Mouse (Mus musculus) liver, postnatal 0 days (tissue): Measurements from ENCODE around the gene Ttc28. TPM values are rescaled to one million over a fixed set of nuclear protein-coding genes. Genes with fewer than 3 reads are reported as not detected.

ENCODE experiments used
- ATAC-seq: fragments of 200-750 bp; cut with Nextera tagmentation; 2 replicates; pipeline ENCODE4 v1.8.0; 2017; ENCODE audit warnings: mild to moderate bottlenecking, moderate library complexity
- DNase-seq: peaks from one replicate; pipeline ENCODE4 v3.0.0-alpha.2; 2016
- H3K27ac ChIP-seq: fragments of 300-500 bp; sonication (generic); 2 replicates; pipeline ENCODE4 v1.5.1; 2014; ENCODE audit warnings: antibody characterized with exemption, moderate library complexity, mild to moderate bottlenecking, low read depth
- H3K27me3 ChIP-seq: fragments of 300-500 bp; sonication (generic); 2 replicates; pipeline ENCODE4 v1.6.1; 2014; ENCODE audit warnings: low read length, control low read depth, mixed read lengths; ENCODE audit not compliant: insufficient read depth
- H3K36me3 ChIP-seq: fragments of 300-500 bp; sonication (generic); replicated peaks from 2 replicates; pipeline ENCODE4 v1.6.1; 2014; ENCODE audit warnings: mild to moderate bottlenecking, control low read depth, low read length, moderate library complexity, mixed read lengths; ENCODE audit not compliant: insufficient read depth
- H3K4me1 ChIP-seq: fragments of 300-500 bp; sonication (generic); 2 replicates; pipeline ENCODE4 v1.6.1; 2014; ENCODE audit warnings: antibody characterized with exemption, mild to moderate bottlenecking, control low read depth; ENCODE audit not compliant: insufficient read depth
- H3K4me2 ChIP-seq: fragments of 300-500 bp; sonication (generic); 2 replicates; pipeline ENCODE4 v1.6.1; 2014; ENCODE audit warnings: low read depth, mild to moderate bottlenecking, low read length, moderate library complexity, mixed read lengths
- H3K4me3 ChIP-seq: fragments of 300-500 bp; sonication (generic); 2 replicates; pipeline ENCODE4 v1.5.1; 2014; ENCODE audit warnings: low read depth, low read length
- H3K9ac ChIP-seq: fragments of 300-500 bp; sonication (generic); replicated peaks from 2 replicates; pipeline ENCODE4 v1.6.1; 2014; ENCODE audit warnings: mild to moderate bottlenecking, moderate library complexity
- H3K9me3 ChIP-seq: fragments of 300-500 bp; sonication (generic); 2 replicates; pipeline ENCODE4 v1.6.1; 2016; ENCODE audit warnings: mild to moderate bottlenecking, control low read depth, low read length, mixed read lengths
- CTCF ChIP-seq: sonication (generic); IDR thresholded peaks from 2 replicates; pipeline ENCODE4 v1.5.1; 2016; ENCODE audit warnings: antibody characterized with exemption, low read depth
- EP300 ChIP-seq: IDR thresholded peaks from 2 replicates; pipeline ENCODE4 v1.6.1; 2016; ENCODE audit warnings: antibody characterized with exemption, low read depth, mild to moderate bottlenecking
- WGBS: fragments of 180-500 bp; shearing (Covaris S2); extraction: QIAGEN DNeasy Blood & Tissue Kit; methylation state at CpG from one replicate; pipeline ENCODE4 v1.1.7; 2014; ENCODE audit not compliant: insufficient replicate concordance; 5-methylcytosine and 5-hydroxymethylcytosine counted together
- polyA plus RNA-seq: library from polyadenylated mRNA; unstranded; fragments of >200 nt; fragmentation: Nextera tagmentation; extraction: Ambion mirVana; gene quantifications from 2 replicates; pipeline ENCODE4 v1.2.1, GENCODE M21; 2015

Gene Ttc28
- polyA plus RNA-seq, 1 experiment from 2014 or later: 0.73 TPM

DNA sequence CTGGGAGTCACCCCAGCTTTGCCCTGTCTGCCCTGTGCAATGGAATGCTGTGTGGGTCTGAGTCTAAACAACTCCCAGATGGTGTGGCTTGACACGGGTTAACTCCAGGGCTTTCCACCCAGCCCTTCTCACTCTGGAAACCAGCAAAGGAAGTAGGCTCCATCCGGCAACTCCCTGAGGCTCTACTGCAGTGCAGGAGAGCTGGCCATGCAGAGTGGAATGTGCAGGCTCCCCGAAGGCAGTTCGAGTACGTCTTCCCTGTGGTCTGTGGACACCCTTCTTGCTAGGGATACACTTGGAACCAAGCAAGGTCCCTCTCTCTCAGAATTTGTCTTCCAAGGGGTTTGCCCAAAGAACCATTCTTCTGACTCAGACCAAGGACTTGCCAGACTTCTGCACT is 348.2 kb downstream of the Ttc28 start:
- WGBS: 64% methylated on average over 5 of the region's 5 CpGs
- ATAC-seq: peak; percentile 48; the same call in 1 of the 2 replicates
- no peak for DNase-seq
- TF ChIP-seq CTCF: no peak
- no peak for TF ChIP-seq EP300
- H3K36me3 ChIP-seq: no peaks in the 10 kb centered on the region
- H3K4me3 ChIP-seq: no peak overlapping the region
- no peaks in the 10 kb centered on the region for H3K9me3 ChIP-seq
- H3K9ac ChIP-seq: no peak overlapping the region
- no peak overlapping the region for H3K4me2 ChIP-seq
- H3K4me1 ChIP-seq: no peaks in the 10 kb centered on the region
- H3K27ac ChIP-seq: peak overlapping the region; percentile 57
- H3K27me3 ChIP-seq: no peaks in the 10 kb centered on the region

DNA sequence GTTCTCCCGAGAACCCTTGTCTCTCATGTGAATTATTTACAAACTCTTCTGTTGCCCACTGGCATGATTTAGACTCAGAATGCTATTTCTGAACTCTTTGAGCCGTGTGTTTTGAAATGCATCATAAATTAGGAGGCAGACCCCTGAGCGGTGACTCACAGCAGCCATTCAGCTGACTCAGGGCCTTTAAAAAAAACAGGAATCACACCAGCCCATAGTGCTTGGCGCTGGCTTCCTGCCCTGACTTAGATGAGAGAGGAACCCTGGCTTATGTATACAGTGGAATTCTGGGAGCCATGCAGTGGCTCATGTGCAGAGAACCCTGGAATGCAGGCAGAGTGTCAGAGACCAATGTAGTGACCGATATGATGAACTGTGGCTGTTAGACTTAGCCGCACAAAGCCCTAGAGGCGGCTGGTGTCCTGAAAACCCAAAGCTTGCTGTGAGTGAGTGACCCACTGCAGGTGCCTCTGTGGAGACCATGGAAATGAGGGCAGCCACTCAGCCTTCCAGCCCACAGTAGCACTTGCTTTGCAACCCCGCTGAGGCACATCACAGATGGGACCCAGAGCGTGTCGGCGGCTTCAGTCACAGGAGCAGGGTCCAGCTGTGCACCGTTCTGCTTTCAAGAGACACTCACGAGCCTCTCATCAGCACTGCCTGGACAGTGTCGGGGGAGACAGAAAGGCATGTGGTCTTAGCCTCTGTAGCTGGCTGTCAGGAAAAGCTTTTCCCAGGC is 348.9 kb downstream of the Ttc28 start:
- WGBS: 54% methylated on average over 14 of the region's 14 CpGs
- no peak for DNase-seq
- peak overlapping the region; percentile 59 for H3K27ac ChIP-seq

DNA sequence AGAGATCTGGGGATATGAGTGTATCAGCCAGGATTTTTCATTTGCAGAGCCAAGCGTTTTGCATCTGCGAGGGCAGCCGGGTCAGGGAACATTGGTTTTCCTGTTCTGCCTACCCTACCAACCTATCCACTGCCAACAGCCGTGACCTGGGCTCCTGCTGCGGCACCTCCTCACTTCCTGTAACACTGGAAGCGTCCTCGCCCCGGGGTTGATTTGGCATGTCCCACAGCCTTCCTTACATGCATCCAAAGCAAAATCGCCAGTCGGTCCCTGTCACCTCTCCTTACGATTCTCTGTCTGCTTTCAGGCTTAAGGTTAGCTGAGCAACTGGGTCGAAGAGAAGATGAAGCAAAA is 349.4 kb downstream of the Ttc28 start:
- H3K27me3 ChIP-seq: no peaks in the 10 kb centered on the region
- no peak for TF ChIP-seq EP300
- no peak for ATAC-seq
- 68% methylated on average over 12 of the region's 12 CpGs for WGBS
- H3K9me3 ChIP-seq: no peaks in the 10 kb centered on the region
- H3K9ac ChIP-seq: no peak overlapping the region
- peak overlapping the region; percentile 59 for H3K27ac ChIP-seq
- H3K4me3 ChIP-seq: no peak overlapping the region
- H3K4me1 ChIP-seq: no peaks in the 10 kb centered on the region
- no peak for DNase-seq
- no peak overlapping the region for H3K4me2 ChIP-seq
- no peaks in the 10 kb centered on the region for H3K36me3 ChIP-seq

More for the DNA sequence above, 348.9 kb downstream of the Ttc28 start:
- H3K4me3 ChIP-seq: no peak overlapping the region
- H3K36me3 ChIP-seq: no peaks in the 10 kb centered on the region
- no peak for TF ChIP-seq EP300
- TF ChIP-seq CTCF: no peak
- H3K9me3 ChIP-seq: no peaks in the 10 kb centered on the region
- no peak overlapping the region for H3K9ac ChIP-seq
- ATAC-seq: peak; percentile 54
- no peaks in the 10 kb centered on the region for H3K27me3 ChIP-seq
- no peaks in the 10 kb centered on the region for H3K4me1 ChIP-seq
- no peak overlapping the region for H3K4me2 ChIP-seq

DNA sequence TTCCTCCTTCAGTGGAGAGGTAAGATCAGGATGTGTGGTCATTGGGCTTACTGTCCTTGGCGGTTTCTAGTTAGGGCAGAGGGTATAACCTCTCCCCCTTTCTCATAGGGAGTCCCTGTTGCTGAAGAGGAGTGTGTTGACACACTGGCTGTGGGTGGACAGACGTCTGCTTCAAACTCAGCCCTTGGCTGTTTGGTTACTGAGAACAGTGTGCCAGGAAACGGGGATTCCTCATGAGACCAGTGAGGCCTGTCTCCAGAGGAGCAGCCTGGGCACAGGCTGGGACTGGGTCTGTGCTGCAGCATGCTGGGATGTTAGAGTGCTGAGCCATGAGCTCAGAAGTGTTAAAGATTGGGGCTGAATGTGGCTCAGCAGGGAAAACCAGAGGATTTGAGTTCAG is 350.1 kb downstream of the Ttc28 start:
- H3K4me3 ChIP-seq: no peak overlapping the region
- WGBS: 55% methylated on average over 3 of the region's 3 CpGs
- no peaks in the 10 kb centered on the region for H3K9me3 ChIP-seq
- no peak overlapping the region for H3K27ac ChIP-seq
- ATAC-seq (no peak), DNase-seq (no peak)
- no peak overlapping the region for H3K4me2 ChIP-seq
- H3K36me3 ChIP-seq: no peaks in the 10 kb centered on the region
- no peaks in the 10 kb centered on the region for H3K27me3 ChIP-seq
- H3K4me1 ChIP-seq: no peaks in the 10 kb centered on the region
- H3K9ac ChIP-seq: no peak overlapping the region
- TF ChIP-seq CTCF (no peak), EP300 (no peak)

DNA sequence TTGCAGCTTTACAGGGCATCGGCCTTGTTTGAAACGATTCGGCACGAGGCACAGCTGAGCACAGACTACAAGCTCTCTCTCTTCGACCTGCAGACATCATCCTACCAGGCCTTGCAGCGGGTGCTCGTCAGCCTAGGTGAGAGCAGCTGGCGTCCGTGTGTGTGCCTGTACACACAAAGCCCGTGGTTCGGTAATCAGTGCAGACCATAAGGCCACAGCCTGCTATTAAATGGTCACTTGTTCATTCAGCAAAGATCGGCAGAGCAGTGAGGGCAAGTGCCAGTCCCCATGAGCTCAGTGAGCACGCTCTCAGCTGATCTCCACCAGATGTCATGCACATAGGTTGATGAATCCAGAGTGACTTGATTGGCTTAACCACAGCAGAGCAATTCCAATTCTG is 351.4 kb downstream of the Ttc28 start:
- TF ChIP-seq CTCF (no peak), EP300 (no peak)
- Histone ChIP-seq H3K4me1 (no peaks in the 10 kb centered on the region), H3K27me3 (no peaks in the 10 kb centered on the region), H3K9ac (no peak overlapping the region), H3K36me3 (no peaks in the 10 kb centered on the region), H3K4me2 (no peak overlapping the region), H3K4me3 (no peak overlapping the region), H3K9me3 (no peaks in the 10 kb centered on the region), H3K27ac (no peak overlapping the region)
- ATAC-seq: no peak
- 82% methylated on average over 13 of the region's 13 CpGs for WGBS
- no peak for DNase-seq

DNA sequence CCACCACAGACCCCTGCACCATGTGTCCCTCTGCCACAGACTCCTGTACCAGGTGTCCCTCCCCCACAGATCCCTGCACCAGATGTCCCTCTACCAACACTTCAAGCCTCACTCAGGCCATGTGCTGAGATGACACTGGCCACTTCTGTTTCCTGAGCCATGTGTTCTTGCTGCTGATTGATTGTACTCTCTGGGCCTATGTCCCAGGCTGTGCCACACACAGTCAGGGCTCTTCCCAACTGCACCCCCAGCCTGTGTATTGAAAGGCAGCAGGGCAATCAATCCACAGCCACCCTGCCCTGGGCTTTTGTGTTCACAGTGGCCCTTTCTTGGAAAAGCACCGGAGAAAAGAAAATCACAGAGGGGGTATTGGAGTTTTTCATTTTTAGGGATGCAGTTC is 352.2 kb downstream of the Ttc28 start:
- no peak overlapping the region for H3K4me2 ChIP-seq
- TF ChIP-seq EP300 (no peak), CTCF (no peak)
- DNase-seq (no peak), ATAC-seq (no peak)
- no peak overlapping the region for H3K9ac ChIP-seq
- H3K27me3 ChIP-seq: no peaks in the 10 kb centered on the region
- H3K4me1 ChIP-seq: no peaks in the 10 kb centered on the region
- H3K9me3 ChIP-seq: no peaks in the 10 kb centered on the region
- no peaks in the 10 kb centered on the region for H3K36me3 ChIP-seq
- 81% methylated on average over 1 of the region's 1 CpGs for WGBS
- H3K27ac ChIP-seq: no peak overlapping the region
- no peak overlapping the region for H3K4me3 ChIP-seq
